Mouse (Mus musculus) naive thymus-derived CD4-positive, alpha-beta T cell, adult 2 months (primary cell): Measurements from ENCODE around the gene Rsbn1l.

ENCODE experiments used
- DNase-seq: peaks from one replicate; pipeline ENCODE4 v3.0.0-alpha.2; 2011; ENCODE audit warnings: low read depth

The Rsbn1l gene

GRCm38 (mm10) chr5:20904647-20905046 lies 51.6 kb downstream of the Rsbn1l start:
- DNase-seq = no peak

- DNase-seq = no peak
Measured at GRCm38 (mm10) chr5:20897446-20898167, 58.6 kb downstream of the Rsbn1l start.

DNA sequence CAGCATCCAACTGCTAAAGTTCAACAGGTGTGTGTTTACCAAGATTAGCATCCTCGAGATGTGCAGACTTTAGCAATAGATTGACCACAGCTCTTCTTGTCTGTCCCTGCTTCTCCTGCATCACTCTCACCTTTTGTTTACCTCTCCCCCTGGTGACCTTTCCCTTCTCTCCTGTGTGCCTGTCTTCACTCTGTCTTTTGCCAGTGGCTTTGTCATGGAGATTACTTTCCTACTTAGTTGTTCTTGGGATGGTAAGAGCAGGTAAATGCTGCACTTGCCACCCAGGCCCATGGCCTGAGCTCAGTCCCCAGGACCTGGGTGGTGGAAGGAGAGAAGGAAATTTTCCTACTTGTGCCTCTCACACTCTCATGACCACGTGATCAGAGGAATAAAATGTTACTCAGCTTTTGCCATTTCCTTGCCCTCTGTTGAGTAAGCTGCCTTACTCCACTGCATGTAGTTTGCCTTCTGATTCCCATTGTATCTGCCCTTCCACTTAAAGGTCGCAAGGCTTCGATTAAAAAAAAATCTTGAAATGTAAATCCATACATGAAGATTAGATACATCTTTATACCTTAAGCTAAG lies 72.1 kb downstream of the Rsbn1l start:
- DNase-seq = no peak

DNA sequence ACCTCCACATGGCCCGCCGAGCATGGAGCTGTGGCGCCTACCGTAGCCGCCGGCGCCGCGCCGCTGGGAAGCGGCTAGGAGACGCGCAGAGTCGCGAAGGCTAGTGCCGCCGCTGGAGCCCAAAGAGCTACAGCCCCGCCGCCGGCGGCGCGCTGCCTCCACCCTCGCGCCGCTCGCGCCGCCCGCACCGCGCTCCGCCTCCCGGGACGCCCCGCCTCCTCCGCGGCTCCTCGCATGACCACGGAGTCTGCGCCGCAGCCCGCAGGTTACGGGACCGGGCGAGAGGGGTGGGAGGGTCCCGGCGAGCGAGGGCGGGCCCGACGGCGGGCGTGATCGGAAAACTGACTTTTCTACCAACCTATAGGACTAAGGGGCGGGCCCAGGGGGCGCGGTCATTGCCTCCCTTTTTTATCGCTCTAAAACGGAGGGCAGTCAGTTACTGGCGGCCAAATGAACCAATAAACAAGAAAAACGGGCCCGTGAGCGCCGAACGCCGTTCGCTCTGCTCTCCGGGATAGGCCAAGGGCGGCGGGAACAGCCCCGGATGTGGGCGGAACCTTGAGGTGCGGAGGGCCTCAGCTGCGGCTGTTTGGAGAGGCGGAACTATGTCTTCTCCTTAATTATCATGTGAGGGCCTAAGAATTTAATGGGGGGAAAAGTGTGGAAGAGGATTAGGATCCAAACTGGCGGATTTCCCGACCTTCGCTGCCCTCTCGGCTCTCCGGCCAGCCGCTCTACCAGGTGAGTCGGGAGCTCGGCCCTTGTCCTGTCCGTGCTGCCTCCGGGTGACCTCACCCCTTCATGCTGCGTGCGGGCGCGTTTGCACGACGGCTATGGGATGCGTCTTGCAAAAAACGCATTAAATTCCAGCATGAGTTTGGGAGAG lies 74.0 kb downstream of the Rsbn1l start, which contains the start of the genes Phtf2 and Tmem60:
Gene Phtf2, minus strand, starts transcription at position 210 of the 886 bp plus-strand sequence.
Gene Tmem60, plus strand, starts transcription at position 277 of the 886 bp plus-strand sequence.
- peak; percentile 99 for DNase-seq

GRCm38 (mm10) chr5:20880797-20881775 lies 75.1 kb downstream of the Rsbn1l start:
- DNase-seq = peak; percentile 65

DNA sequence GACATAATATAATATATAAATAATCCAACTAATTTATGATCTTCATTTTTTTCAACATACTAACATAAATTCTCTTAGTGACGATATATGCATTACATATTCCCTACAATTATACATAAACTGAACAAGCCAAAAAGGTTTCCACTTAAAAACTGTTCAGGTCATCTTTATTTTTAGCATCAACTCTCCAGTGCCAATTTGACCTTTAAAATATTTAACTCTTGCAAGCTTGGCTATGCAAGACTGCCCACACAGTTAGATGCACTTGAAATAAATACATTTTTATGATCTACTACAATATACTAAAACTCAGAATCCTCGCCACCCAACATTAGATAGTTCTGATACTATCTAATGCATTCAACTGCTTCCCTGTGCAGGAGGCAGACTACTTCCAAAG lies 75.8 kb downstream of the Rsbn1l start:
- DNase-seq = no peak

DNA sequence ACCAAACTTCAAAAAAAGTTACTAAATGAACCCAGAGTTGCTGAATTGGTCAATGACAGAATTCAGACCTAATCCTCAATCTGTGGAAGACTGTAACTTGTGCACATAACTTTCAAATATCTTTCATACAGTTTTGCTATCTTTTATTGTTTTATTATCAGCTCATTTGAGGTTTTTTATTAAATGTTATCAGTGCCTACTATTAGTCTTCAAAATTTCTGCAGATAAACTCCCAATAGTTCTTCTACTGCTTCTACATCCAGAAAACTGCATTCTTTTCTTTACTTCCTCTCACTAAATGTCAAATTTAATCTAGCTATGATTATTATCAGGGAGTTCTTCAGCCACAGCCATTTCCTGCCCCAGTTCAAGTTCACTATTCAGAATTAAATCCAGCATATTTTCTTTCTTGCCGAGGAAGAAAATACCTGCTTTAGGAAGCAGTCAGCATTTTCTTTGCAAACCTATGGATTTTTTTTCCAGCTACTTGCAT lies 79.2 kb downstream of the Rsbn1l start:
- no peak for DNase-seq

- DNase-seq = no peak
Measured at GRCm38 (mm10) chr5:20873146-20873545, 83.1 kb downstream of the Rsbn1l start.

DNA sequence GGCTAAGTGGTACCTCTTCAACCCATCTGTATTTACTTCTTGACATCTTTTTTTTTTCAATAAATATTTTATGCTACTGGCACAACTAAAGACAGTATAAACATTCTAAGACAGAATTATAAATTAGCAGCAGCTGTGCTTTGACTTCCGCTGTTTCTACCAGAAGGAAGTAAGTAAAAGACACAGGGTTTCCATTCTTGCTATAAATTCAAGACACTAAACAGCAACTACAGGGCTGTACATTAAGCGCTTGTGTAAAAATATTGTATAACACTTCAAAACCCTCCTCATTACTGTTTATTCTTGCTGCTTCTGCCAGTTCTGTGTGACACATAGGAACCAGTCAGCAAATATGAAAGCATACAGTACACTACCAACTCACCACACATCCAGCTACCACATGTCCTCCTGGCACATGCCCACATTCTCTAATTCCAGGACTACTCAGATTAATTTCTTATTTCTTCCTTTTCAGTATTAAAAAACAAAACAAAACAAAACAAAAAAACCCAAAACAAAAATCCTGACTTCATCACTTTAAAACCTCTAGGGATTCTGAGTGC lies 90.9 kb downstream of the Rsbn1l start:
- DNase-seq = peak; percentile 25

- peak; percentile 37 for DNase-seq
Measured at GRCm38 (mm10) chr5:20864216-20864969, 91.8 kb downstream of the Rsbn1l start.

- no peak for DNase-seq
Measured at GRCm38 (mm10) chr5:20861901-20862300, 94.3 kb downstream of the Rsbn1l start.

GRCm38 (mm10) chr5:20860565-20860964 lies 95.6 kb downstream of the Rsbn1l start:
- DNase-seq = no peak

- no peak for DNase-seq
Measured at GRCm38 (mm10) chr5:20858404-20858803, 97.8 kb downstream of the Rsbn1l start.

DNA sequence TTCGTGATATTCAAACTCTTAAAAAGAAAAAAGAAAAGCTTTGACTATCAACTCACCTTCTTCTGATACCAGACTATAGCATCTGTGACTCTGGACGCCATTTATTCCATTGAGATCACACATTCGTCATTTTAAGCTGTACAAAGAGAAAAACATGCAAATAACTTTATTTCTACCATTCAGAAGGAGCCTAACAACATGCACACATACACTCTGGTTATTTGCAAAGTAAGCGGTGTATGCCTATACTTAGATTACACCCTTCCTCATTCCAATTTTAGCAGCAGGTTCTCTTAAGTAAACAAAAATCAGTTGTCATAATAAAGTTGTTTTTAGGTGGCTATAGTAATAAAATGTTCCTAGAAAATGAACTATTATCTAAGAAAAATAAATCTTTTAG lies 101.1 kb downstream of the Rsbn1l start:
- DNase-seq = no peak

GRCm38 (mm10) chr5:20847010-20847409 lies 109.2 kb downstream of the Rsbn1l start:
- no peak for DNase-seq

DNA sequence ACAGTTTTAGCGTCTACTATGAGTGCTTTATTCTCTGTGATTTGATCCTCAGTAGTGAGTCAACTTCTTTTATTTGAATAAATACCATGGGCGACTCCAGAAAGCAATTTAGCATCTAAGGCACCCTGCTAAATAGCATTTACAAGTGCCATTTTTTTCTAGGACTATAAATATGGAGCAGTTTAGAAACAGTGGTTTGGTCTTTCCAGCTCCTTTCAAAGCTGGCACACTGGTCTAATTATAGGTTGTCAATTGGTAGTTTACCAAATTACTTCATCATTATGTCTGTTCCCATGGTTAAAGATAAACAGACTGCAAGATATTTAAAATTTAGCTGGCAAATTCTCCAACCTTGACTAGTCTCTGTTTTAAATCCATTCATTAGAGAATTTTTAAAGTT lies 112.4 kb downstream of the Rsbn1l start:
- DNase-seq = no peak

DNA sequence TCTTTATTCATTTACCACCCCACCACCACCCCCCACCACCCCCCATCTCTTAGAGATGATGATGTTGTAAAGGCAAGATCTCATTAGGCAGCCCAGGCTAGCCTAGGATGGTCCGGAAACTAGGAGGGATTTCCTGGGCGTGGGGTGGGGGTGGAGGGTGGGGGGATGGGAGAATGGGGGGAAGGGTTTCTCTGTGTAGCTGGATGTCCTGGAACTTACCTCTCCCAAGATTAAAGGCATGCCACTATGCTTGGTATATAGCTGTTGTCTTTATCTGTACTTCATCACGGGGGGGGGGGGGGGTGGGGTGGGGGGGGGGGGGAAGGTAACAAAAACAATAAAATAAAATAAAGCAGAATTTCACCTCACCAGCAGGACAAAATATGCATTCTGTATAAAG lies 112.8 kb downstream of the Rsbn1l start:
- no peak for DNase-seq
